Mouse (Mus musculus): ENCODE results near the gene Trex1. TPM values are rescaled to one million over a fixed set of nuclear protein-coding genes. Genes with fewer than 3 reads are reported as not detected.

Gene Trex1
- polyA plus RNA-seq, 1 experiment: not detected

DNA sequence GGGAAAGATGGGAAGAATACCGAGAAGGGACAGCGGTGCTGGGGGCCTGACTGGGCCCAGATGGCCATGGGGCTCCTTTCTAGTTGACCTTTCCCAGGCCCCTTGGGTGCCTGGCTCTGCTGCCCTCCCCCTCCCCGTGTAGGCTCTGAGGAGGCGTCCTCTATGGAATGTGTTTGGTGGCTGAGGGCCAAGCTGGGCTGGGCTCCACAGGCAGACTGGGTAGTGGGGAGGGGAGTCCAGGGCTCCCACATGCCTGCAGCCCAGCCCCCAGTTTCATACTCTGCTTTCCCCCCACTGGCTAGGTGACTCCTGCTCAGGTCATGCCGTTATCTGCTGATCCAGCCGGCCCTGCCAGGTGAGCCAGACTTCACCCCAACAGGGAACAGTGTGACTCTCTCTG lies 39.4 kb upstream of the Trex1 start:
- TF ChIP-seq CTCF (IDR thresholded peaks at IDR 0.05; ENCODE audit: insufficient read depth, low read depth, low read length) (no peak), POLR2A (IDR thresholded peaks at IDR 0.05; ENCODE audit: insufficient read depth, low read depth, low read length) (no peak)
- H3K4me3 ChIP-seq (ENCODE audit: insufficient read depth, low read depth, low read length): no peak overlapping the region
- WGBS: 37% methylated on average over 6 of the region's 6 CpGs
- peaks cover 35% of the 10 kb centered on the region for H3K4me1 ChIP-seq (ENCODE audit: control insufficient read depth, insufficient read depth, low read length)
- no peak overlapping the region for H3K27ac ChIP-seq (ENCODE audit: insufficient read depth, low read depth, low read length)

DNA sequence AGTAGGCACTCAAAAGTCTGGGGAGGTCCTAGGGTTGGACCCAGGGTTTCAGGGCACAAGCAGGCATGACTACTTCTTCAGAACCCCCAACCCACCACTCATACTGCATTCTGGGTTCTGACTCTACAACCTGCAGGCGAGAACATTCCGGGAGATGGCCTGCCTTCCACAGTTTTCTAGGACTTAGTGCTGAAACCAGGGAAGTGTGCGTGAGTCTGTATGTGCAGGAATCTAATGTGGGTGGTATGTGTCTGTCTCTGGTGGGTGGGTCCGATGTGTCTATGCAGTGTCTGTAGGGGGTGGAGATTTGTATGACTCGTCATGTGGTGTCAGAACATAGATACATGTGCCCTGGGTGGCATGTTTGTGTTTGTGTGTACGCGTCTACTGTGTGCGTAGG lies 38.8 kb upstream of the Trex1 start:
- Histone ChIP-seq H3K27ac (ENCODE audit: insufficient read depth, low read depth, low read length) (peak overlapping the region; percentile 80), H3K4me3 (ENCODE audit: insufficient read depth, low read depth, low read length) (0 out of 2 replicates have a peak overlapping the region, but pooled peaks have one; percentile 17), H3K4me1 (ENCODE audit: control insufficient read depth, insufficient read depth, low read length) (peaks cover 35% of the 10 kb centered on the region)
- WGBS: 70% methylated on average over 8 of the region's 8 CpGs
- TF ChIP-seq POLR2A (IDR thresholded peaks at IDR 0.05; ENCODE audit: insufficient read depth, low read depth, low read length) (no peak), CTCF (IDR thresholded peaks at IDR 0.05; ENCODE audit: insufficient read depth, low read depth, low read length) (no peak)

GRCm38 (mm10) chr9:109097831-109098230 lies 38.3 kb upstream of the Trex1 start:
- no peak overlapping the region for H3K4me3 ChIP-seq (ENCODE audit: insufficient read depth, low read depth, low read length)
- WGBS: 23% methylated on average over 5 of the region's 5 CpGs
- H3K4me1 ChIP-seq (ENCODE audit: control insufficient read depth, insufficient read depth, low read length): peaks cover 35% of the 10 kb centered on the region
- peak overlapping the region; percentile 80 for H3K27ac ChIP-seq (ENCODE audit: insufficient read depth, low read depth, low read length)
- TF ChIP-seq POLR2A (IDR thresholded peaks at IDR 0.05; ENCODE audit: insufficient read depth, low read depth, low read length): no peak
- TF ChIP-seq CTCF (IDR thresholded peaks at IDR 0.05; ENCODE audit: insufficient read depth, low read depth, low read length): no peak

- 46% methylated on average over 6 of the region's 6 CpGs for WGBS
- H3K4me1 ChIP-seq (ENCODE audit: control insufficient read depth, insufficient read depth, low read length): peaks cover 35% of the 10 kb centered on the region
- peak overlapping the region; percentile 93 for H3K27ac ChIP-seq (ENCODE audit: insufficient read depth, low read depth, low read length)
- H3K4me3 ChIP-seq (ENCODE audit: insufficient read depth, low read depth, low read length): 0 out of 2 replicates have a peak overlapping the region, but pooled peaks have one; percentile 90
- TF ChIP-seq POLR2A (IDR thresholded peaks at IDR 0.05; ENCODE audit: insufficient read depth, low read depth, low read length) (no peak), CTCF (IDR thresholded peaks at IDR 0.05; ENCODE audit: insufficient read depth, low read depth, low read length) (no peak)
Observed at GRCm38 (mm10) chr9:109097291-109097690, 37.8 kb upstream of the Trex1 start.

- WGBS: 39% methylated on average over 6 of the region's 6 CpGs
- no peak for TF ChIP-seq POLR2A (IDR thresholded peaks at IDR 0.05; ENCODE audit: insufficient read depth, low read depth, low read length)
- TF ChIP-seq CTCF (IDR thresholded peaks at IDR 0.05; ENCODE audit: insufficient read depth, low read depth, low read length): no peak
- H3K4me3 ChIP-seq (ENCODE audit: insufficient read depth, low read depth, low read length): peak overlapping the region; percentile 90; the same call in 1 of the 2 replicates
- peak overlapping the region; percentile 93 for H3K27ac ChIP-seq (ENCODE audit: insufficient read depth, low read depth, low read length)
- H3K4me1 ChIP-seq (ENCODE audit: control insufficient read depth, insufficient read depth, low read length): peaks cover 35% of the 10 kb centered on the region
Observed at GRCm38 (mm10) chr9:109096856-109097255, 37.3 kb upstream of the Trex1 start.

DNA sequence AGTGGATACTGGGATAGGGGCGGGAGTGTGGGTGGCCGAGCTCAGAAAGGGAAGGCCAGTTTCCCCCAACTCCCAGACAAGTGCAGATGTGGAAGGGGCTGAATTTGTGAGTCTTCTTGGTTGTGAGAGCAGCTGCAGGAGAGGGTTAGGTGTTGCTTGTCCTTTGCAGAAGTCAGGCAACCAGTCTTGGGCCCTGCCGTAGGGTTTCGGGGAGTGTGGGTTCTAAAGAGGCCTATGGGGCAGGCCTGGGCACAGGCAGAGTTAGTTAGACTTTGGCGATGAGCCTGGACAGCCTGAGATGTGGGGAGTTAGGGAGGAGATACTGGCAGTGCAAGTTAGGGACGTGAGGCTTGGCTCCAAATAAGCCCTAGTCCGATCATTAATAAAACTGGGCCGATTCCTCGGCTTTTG lies 36.7 kb upstream of the Trex1 start:
- WGBS: 25% methylated on average over 9 of the region's 9 CpGs
- no peak for TF ChIP-seq CTCF (IDR thresholded peaks at IDR 0.05; ENCODE audit: insufficient read depth, low read depth, low read length)
- Histone ChIP-seq H3K27ac (ENCODE audit: insufficient read depth, low read depth, low read length) (peak overlapping the region; percentile 93), H3K4me3 (ENCODE audit: insufficient read depth, low read depth, low read length) (peak overlapping the region; percentile 90), H3K4me1 (ENCODE audit: control insufficient read depth, insufficient read depth, low read length) (peaks cover 35% of the 10 kb centered on the region)

GRCm38 (mm10) chr9:109095137-109095982 lies 35.8 kb upstream of the Trex1 start, which contains the start of gene Plxnb1:
Gene Plxnb1 (plus strand): TSS chr9:109095389.
- Histone ChIP-seq H3K4me3 (ENCODE audit: insufficient read depth, low read depth, low read length) (peak within 1 kb of the TSS; percentile 90), H3K27ac (ENCODE audit: insufficient read depth, low read depth, low read length) (peak within 1 kb of the TSS; percentile 93), H3K4me1 (ENCODE audit: control insufficient read depth, insufficient read depth, low read length) (peaks cover 35% of the 10 kb centered on the region)
- TF ChIP-seq CTCF (IDR thresholded peaks at IDR 0.05; ENCODE audit: insufficient read depth, low read depth, low read length): no peak
- peak; percentile 30 for TF ChIP-seq POLR2A (IDR thresholded peaks at IDR 0.05; ENCODE audit: insufficient read depth, low read depth, low read length)
- under 1% methylated on average over 102 of the region's 102 CpGs for WGBS

GRCm38 (mm10) chr9:109094553-109095136 lies 35.1 kb upstream of the Trex1 start:
- WGBS: 9% methylated on average over 21 of the region's 21 CpGs
- Histone ChIP-seq H3K27ac (ENCODE audit: insufficient read depth, low read depth, low read length) (peak overlapping the region; percentile 81; the same call in 1 of the 2 replicates), H3K4me1 (ENCODE audit: control insufficient read depth, insufficient read depth, low read length) (peaks cover 35% of the 10 kb centered on the region)

More at GRCm38 (mm10) chr9:109094553-109095136, 35.1 kb upstream of the Trex1 start:
- TF ChIP-seq POLR2A (IDR thresholded peaks at IDR 0.05; ENCODE audit: insufficient read depth, low read depth, low read length): no peak
- TF ChIP-seq CTCF (IDR thresholded peaks at IDR 0.05; ENCODE audit: insufficient read depth, low read depth, low read length): no peak
- peak overlapping the region; percentile 90 for H3K4me3 ChIP-seq (ENCODE audit: insufficient read depth, low read depth, low read length)
